Mouse (Mus musculus) gastrocnemius, adult 2 months (tissue): ENCODE measurements around the gene Stxbp3. TPM values are rescaled to one million over a fixed set of nuclear protein-coding genes. Genes with fewer than 3 reads are reported as not detected.
A peak's percentile ranks its signal among the peaks of the same experiment; 100 is the strongest.

Source experiments
- DNase-seq: peaks from one replicate; pipeline ENCODE4 v3.0.0; 2022
- H3K27ac ChIP-seq: fragments of 200-600 bp; 2 replicates; pipeline ENCODE4 v1.8.1; 2022; ENCODE audit warnings: mild to moderate bottlenecking
- H3K4me3 ChIP-seq: fragments of 200-600 bp; 2 replicates; pipeline ENCODE4 v1.8.1; 2022; ENCODE audit warnings: mild to moderate bottlenecking, moderate library complexity
- CTCF ChIP-seq: fragments of 200-600 bp; IDR thresholded peaks from 2 replicates; pipeline ENCODE4 v1.8.1; 2022; ENCODE audit warnings: antibody characterized with exemption, mild to moderate bottlenecking, moderate library complexity
- intact Hi-C: fragments of 180-260 bp; cut with DNase I; formaldehyde crosslinking; loops from one replicate; pipeline ENCODE4 v1.15.1; 2025
- total RNA-seq, 2 experiments: library from RNA; stranded (reverse); gene quantifications; 2 replicates each; pipeline ENCODE4 v1.2.3; 2021

The Stxbp3 gene
- total RNA-seq, 2 experiments from 2014 or later: 30.5 to 40.4 TPM

GRCm38 (mm10) chr3:108765476-108765875, 74.8 kb downstream of the Stxbp3 start:
- Histone ChIP-seq H3K4me3 (no peak overlapping the region), H3K27ac (no peak overlapping the region)
- no peak for DNase-seq
- intact Hi-C loops: no loop called here
- no peak for TF ChIP-seq CTCF

GRCm38 (mm10) chr3:108764976-108765375, 75.3 kb downstream of the Stxbp3 start:
- H3K4me3 ChIP-seq: no peak overlapping the region
- H3K27ac ChIP-seq: no peak overlapping the region
- no peak for DNase-seq
- intact Hi-C loops: no loop called here
- TF ChIP-seq CTCF: no peak

GRCm38 (mm10) chr3:108763691-108764090, 76.6 kb downstream of the Stxbp3 start:
- TF ChIP-seq CTCF: no peak
- no peak for DNase-seq
- H3K27ac ChIP-seq: no peak overlapping the region
- intact Hi-C loops: no loop called here
- H3K4me3 ChIP-seq: no peak overlapping the region

- peak; percentile 36 for DNase-seq
- Histone ChIP-seq H3K4me3 (0 out of 2 replicates have a peak overlapping the region, but pooled peaks have one; percentile 17), H3K27ac (peak overlapping the region; percentile 52)
- intact Hi-C loops: no loop called here
- no peak for TF ChIP-seq CTCF
These were observed 77.7 kb downstream of the Stxbp3 start for GRCm38 (mm10) chr3:108762597-108763111.

- no peak for DNase-seq
- TF ChIP-seq CTCF: no peak
- intact Hi-C loops: no loop called here
- Histone ChIP-seq H3K27ac (peak overlapping the region; percentile 63), H3K4me3 (no peak overlapping the region)
These were observed 80.5 kb downstream of the Stxbp3 start for GRCm38 (mm10) chr3:108759566-108760420.

- no peak overlapping the region for H3K4me3 ChIP-seq
- no peak overlapping the region for H3K27ac ChIP-seq
- no peak for TF ChIP-seq CTCF
- no peak for DNase-seq
- intact Hi-C loops: no loop called here
These were observed 82.8 kb downstream of the Stxbp3 start for GRCm38 (mm10) chr3:108757570-108757969.

- intact Hi-C loops: no loop called here
- Histone ChIP-seq H3K27ac (no peak overlapping the region), H3K4me3 (no peak overlapping the region)
- no peak for DNase-seq
- no peak for TF ChIP-seq CTCF
These were observed 84.2 kb downstream of the Stxbp3 start for GRCm38 (mm10) chr3:108756131-108756530.

GRCm38 (mm10) chr3:108755542-108755941, 84.8 kb downstream of the Stxbp3 start:
- no peak for DNase-seq
- Histone ChIP-seq H3K27ac (no peak overlapping the region), H3K4me3 (no peak overlapping the region)
- intact Hi-C loops: no loop called here
- TF ChIP-seq CTCF: no peak

GRCm38 (mm10) chr3:108754541-108754940, 85.8 kb downstream of the Stxbp3 start:
- no peak overlapping the region for H3K27ac ChIP-seq
- no peak overlapping the region for H3K4me3 ChIP-seq
- no peak for DNase-seq
- TF ChIP-seq CTCF: no peak
- intact Hi-C loops: no loop called here

- no peak for TF ChIP-seq CTCF
- Histone ChIP-seq H3K4me3 (no peak overlapping the region), H3K27ac (no peak overlapping the region)
- intact Hi-C loops: no loop called here
- no peak for DNase-seq
These were observed 88.6 kb downstream of the Stxbp3 start for GRCm38 (mm10) chr3:108751691-108752090.

- Histone ChIP-seq H3K4me3 (no peak overlapping the region), H3K27ac (no peak overlapping the region)
- DNase-seq: no peak
- TF ChIP-seq CTCF: no peak
- intact Hi-C loops: no loop called here
These were observed 89.3 kb downstream of the Stxbp3 start for GRCm38 (mm10) chr3:108751061-108751460.

- H3K4me3 ChIP-seq: no peak overlapping the region
- H3K27ac ChIP-seq: no peak overlapping the region
- no peak for DNase-seq
- no peak for TF ChIP-seq CTCF
- intact Hi-C loops: no loop called here
These were observed 96.3 kb downstream of the Stxbp3 start for GRCm38 (mm10) chr3:108744060-108744459.

Other genes with a start within 250 kb of the Stxbp3 start
- gene Wdr47, start 249.2 kb downstream of the Stxbp3 start, total RNA-seq: 1 to 10 TPM; 4.9 to 6.3 TPM
- 10 to 100 TPM; 34.6 to 37.2 TPM for gene Clcc1, start 186.6 kb downstream of the Stxbp3 start, total RNA-seq
- 1 to 10 TPM in 1 of 2 experiments, under 1 TPM in 1; 0.86 to 1.1 TPM for gene Gpsm2, start 118.2 kb downstream of the Stxbp3 start, total RNA-seq
- under 1 TPM; 0.06 to 0.08 TPM for gene Aknad1, start 100.9 kb downstream of the Stxbp3 start, total RNA-seq
- under 1 TPM in 1 of 2 experiments, not detected in 1; 0.06 TPM for gene Fndc7, start 49.5 kb upstream of the Stxbp3 start, total RNA-seq
- 10 to 100 TPM; 17.6 to 18.7 TPM for gene Prpf38b, start 71.2 kb upstream of the Stxbp3 start, total RNA-seq
- not detected for gene Henmt1, start 99.3 kb upstream of the Stxbp3 start, total RNA-seq
- gene Gm9857, start 99.9 kb upstream of the Stxbp3 start, total RNA-seq: not detected
- gene Fam102b, start 187.1 kb upstream of the Stxbp3 start, total RNA-seq: 1 to 10 TPM; 6.2 to 8.0 TPM
- not detected for gene Slc25a54, start 239.9 kb upstream of the Stxbp3 start, total RNA-seq